Mouse (Mus musculus): ENCODE results near the gene Rab30.
"Not testable (repeated sequence)": the region's sequence is repeated elsewhere in the genome, so short reads cannot be mapped to it uniquely, and the experiment has no call there.

The Rab30 gene

GRCm38 (mm10) chr7:92750395-92750794 is 9.0 kb downstream of the Rab30 start:
- no peak for DNase-seq (ENCODE audit: low read depth)

- DNase-seq (ENCODE audit: low read depth) = no peak
These were observed 16.7 kb downstream of the Rab30 start for GRCm38 (mm10) chr7:92758067-92758466.

- no peak for DNase-seq (ENCODE audit: low read depth)
These were observed 19.2 kb downstream of the Rab30 start for GRCm38 (mm10) chr7:92760651-92761050.

DNA sequence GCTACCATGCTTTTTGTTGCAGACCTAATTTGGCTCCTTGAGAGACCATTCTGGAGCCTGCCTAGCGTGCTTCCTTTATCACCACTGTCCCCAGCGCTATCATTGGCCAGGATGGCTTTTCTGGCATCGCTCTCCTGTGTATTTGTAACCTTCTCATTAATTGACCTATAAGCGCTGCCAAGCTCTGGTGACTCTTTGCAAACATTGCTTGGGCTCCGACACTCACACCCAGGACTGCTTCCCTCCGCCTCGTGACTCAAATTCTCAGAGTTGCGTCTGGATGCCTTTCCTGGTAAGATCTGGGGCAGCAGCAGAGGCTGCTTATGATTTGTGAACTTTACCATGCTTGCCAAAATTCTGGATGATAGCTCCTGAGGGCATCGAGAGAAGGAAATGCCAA is 19.8 kb downstream of the Rab30 start:
- no peak for DNase-seq (ENCODE audit: low read depth)

- no peak for DNase-seq (ENCODE audit: low read depth)
These were observed 24.0 kb downstream of the Rab30 start for GRCm38 (mm10) chr7:92765426-92765825.

GRCm38 (mm10) chr7:92766096-92767090 is 25.0 kb downstream of the Rab30 start:
- DNase-seq (ENCODE audit: low read depth) = no peak

- DNase-seq (ENCODE audit: low read depth) = not testable (repeated sequence)
These were observed 26.7 kb downstream of the Rab30 start for GRCm38 (mm10) chr7:92768116-92768515.

DNA sequence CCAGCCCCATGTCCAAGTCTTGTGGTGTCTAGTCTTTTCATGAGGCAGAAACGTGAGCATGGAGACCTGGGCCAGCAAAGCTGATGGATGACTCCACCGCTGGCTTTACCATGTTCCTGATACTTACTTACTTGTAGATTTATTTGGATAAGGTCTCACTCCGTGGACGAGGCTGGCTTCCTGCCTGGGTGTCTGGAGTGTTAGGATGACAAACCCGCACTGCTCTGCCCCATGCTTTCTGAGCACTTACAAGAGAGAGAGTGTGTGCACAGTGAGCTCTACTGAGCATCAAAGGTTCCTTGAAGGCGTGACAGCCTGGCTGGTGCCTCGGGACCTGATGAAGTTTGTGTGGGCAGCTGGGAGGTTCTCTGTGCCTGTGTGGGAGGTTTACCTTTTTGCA is 27.5 kb downstream of the Rab30 start:
- DNase-seq (ENCODE audit: low read depth) = no peak

DNA sequence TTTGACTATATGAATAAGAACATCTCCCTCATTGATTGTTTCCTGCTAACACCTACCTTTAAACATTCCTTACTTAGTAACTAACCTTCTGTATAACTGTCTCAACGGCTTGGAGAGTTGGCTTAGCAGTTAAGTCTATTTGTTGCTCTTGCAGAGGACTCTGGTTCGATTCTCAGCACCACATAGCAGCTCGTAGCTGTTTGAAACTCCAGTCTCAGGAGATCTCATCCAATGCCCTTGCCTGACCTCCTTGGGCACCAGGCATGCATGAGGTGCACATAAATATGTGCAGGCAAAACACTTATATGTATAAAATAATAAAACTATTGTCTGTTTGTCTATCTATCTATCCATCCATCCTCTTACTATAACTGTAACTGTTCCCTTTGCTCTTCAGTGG is 31.6 kb downstream of the Rab30 start:
- DNase-seq (ENCODE audit: low read depth) = no peak

- DNase-seq (ENCODE audit: low read depth) = no peak
These were observed 32.2 kb downstream of the Rab30 start for GRCm38 (mm10) chr7:92773596-92773995.

- no peak for DNase-seq (ENCODE audit: low read depth)
These were observed 33.3 kb downstream of the Rab30 start for GRCm38 (mm10) chr7:92774741-92775140.

GRCm38 (mm10) chr7:92775703-92776102 is 34.3 kb downstream of the Rab30 start:
- DNase-seq (ENCODE audit: low read depth) = no peak

- no peak for DNase-seq (ENCODE audit: low read depth)
These were observed 35.2 kb downstream of the Rab30 start for GRCm38 (mm10) chr7:92776647-92777046.

GRCm38 (mm10) chr7:92777108-92777973 is 35.9 kb downstream of the Rab30 start:
- peak; percentile 72 for DNase-seq (ENCODE audit: low read depth)

DNA sequence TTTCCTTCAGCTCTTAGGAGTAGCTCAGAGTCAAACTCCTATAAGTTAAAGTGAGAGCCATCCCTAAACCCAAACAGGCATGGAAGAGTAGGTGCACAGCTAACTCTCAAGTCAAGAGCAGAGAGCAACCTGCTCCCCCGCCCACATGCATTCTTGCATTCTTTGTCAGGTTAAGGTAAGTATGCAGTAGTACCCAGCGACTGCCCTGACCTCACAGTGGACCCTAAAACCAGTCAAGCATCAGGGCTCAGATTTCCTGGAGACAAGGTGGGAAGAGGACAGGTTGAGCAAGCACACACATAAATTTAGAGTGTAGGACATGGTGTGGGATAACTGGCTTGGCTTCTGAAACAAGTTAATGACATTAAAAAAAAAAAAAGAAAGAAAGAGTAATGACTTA is 37.7 kb downstream of the Rab30 start:
- no peak for DNase-seq (ENCODE audit: low read depth)

DNA sequence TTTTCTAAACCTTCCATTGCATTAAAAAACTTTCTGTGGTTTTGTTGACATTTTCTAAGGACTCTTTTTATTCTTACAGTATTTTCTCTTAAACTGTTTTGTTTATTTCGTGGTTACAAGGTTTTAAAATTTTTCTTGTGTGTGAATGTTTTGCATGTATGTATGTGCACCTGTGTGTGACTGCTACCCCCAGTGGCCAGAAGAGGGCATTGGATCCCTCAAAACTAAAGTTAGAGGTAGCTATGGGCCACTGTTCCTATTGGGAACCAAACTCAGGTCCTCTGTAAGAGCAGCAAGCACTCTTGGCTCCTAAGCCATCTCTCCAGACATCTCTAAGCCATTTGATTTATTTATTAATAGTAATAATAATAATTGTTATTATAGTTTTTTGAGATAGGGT is 40.0 kb downstream of the Rab30 start:
- no peak for DNase-seq (ENCODE audit: low read depth)

DNA sequence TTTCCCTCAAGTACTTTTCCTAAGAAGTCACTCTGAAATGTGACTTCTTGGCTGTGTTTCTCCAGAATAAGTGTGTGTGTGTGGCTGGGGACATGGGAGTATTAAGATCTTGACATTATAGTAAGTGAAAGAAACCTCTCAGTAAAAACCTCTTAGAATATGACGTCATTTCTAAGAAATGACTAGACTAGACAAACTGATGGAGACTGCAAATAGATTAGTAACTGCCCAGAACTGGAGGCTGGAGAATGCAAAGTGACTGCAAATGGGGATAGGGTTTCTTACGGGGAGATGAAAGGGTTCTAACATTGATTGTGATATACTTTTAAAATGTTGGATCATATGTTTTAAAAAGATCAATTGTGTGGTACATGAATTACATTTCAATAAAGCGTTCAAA is 40.5 kb downstream of the Rab30 start:
- DNase-seq (ENCODE audit: low read depth) = no peak

GRCm38 (mm10) chr7:92782511-92782910 is 41.1 kb downstream of the Rab30 start:
- DNase-seq (ENCODE audit: low read depth) = no peak

DNA sequence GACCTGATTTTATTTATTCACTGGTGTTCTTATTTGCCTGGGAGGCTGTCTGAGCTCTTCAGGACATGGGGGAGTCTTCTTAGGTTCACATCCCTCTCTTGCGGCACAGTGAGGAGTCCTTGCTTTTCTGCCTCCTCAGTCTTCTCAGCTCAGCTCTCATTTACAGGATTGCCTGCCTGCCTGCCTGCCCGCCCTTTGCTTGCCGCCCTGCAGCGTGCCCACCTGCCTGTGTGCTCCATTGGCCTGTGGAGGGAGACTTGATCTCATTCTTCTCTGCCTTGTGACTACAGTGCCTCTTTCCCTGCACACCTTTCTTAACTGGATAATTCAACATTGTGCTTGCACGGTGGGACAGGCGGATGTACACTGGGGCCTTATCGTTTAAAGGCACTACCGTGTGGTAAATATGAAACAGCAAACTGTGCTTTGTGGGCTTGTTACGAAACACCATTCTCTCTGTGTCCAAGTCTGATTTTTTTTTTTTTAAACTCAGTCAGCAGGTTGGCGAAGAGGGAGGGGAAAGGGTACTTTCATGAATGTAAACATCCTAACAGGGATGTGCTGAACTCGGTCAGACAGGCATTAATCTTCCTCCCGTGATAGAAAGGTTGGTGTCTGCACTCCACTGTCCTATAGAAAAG is 41.9 kb downstream of the Rab30 start:
- peak; percentile 38 for DNase-seq (ENCODE audit: low read depth)

- DNase-seq (ENCODE audit: low read depth) = no peak
These were observed 42.5 kb downstream of the Rab30 start for GRCm38 (mm10) chr7:92783914-92784313.

DNA sequence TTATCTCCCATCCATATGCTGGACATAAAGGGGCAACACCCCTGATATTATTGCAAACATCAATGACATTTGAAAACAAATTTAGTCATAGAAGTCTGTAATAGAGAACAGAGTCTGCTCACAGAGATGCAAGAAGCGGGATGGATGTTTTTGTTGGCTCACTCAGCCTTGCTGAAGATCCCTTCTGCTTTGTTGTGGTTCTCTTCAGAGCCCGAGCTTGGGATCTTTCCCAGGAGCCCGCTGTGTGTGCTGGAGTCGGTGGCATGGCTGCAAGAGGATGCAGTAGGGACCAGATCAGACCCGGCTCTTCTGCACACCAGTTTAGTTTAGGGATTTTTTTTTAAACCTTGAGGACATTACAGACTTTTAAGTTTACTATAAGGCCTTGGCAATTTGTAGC is 54.3 kb downstream of the Rab30 start:
- DNase-seq (ENCODE audit: low read depth) = no peak

- no peak for DNase-seq (ENCODE audit: low read depth)
These were observed 55.4 kb downstream of the Rab30 start for GRCm38 (mm10) chr7:92796813-92797212.

Data from fibroblast of lung, adult 2 months (primary cell).